Mouse (Mus musculus) erythroblast, adult 5-6 weeks (primary cell): ENCODE results near the gene Tnfrsf11a. TPM values are rescaled to one million over a fixed set of nuclear protein-coding genes. Genes with fewer than 3 reads are reported as not detected.

ENCODE experiments used
- ATAC-seq: replicated peaks from 2 replicates; pipeline ENCODE4 v1.8.0; 2016; ENCODE audit warnings: moderate number of reproducible peaks, mild to moderate bottlenecking, moderate TSS enrichment, inconsistent platforms; ENCODE audit not compliant: poor library complexity, low FRiP score, severe bottlenecking
- total RNA-seq, 2 experiments: library from RNA; stranded (forward) in 1 of 2; stranded (reverse) in 1 of 2; fragments of 150-400 nt in 1 of 2; fragments of 200-764, 138-1000 nt in 1 of 2; gene quantifications; 2 replicates each; pipeline versions ENCODE4 v1.2.3 to v1.2.4; 2015 to 2017; ENCODE audit warnings: low replicate concordance in 2 of 2

Tnfrsf11a gene
- total RNA-seq, 2 experiments from 2014 or later, result 0.34 TPM; not detected in 1

- ATAC-seq, result no peak
Measured at GRCm38 (mm10) chr1:105885101-105885500, 104.6 kb downstream of the Tnfrsf11a start.

- no peak for ATAC-seq
Measured at GRCm38 (mm10) chr1:105885575-105885974, 105.1 kb downstream of the Tnfrsf11a start.

GRCm38 (mm10) chr1:105886358-105886757, 105.8 kb downstream of the Tnfrsf11a start:
- ATAC-seq, result no peak

- no peak for ATAC-seq
Measured at GRCm38 (mm10) chr1:105891032-105891725, 110.7 kb downstream of the Tnfrsf11a start.

GRCm38 (mm10) chr1:105895019-105895418, 114.5 kb downstream of the Tnfrsf11a start:
- ATAC-seq, result no peak

Other genes with a start within 250 kb of the Tnfrsf11a start
- gene Pign, start 117.0 kb upstream of the Tnfrsf11a start, total RNA-seq (2015; ENCODE audit: low replicate concordance), result 5.9 and 8.5 TPM in 2 replicates
- gene Pign, start 117.0 kb upstream of the Tnfrsf11a start, total RNA-seq (2017; ENCODE audit: low replicate concordance), result 9.4 and 10.7 TPM in 2 replicates
- 28.1 and 35.1 TPM in 2 replicates for gene Relch, start 116.9 kb upstream of the Tnfrsf11a start, total RNA-seq (2015; ENCODE audit: low replicate concordance)
- gene Relch, start 116.9 kb upstream of the Tnfrsf11a start, total RNA-seq (2017; ENCODE audit: low replicate concordance), result 23.5 and 30.0 TPM in 2 replicates
- 4.2 and 15.7 TPM in 2 replicates for gene Zcchc2, start 209.7 kb downstream of the Tnfrsf11a start, total RNA-seq (2015; ENCODE audit: low replicate concordance)
- gene Zcchc2, start 209.7 kb downstream of the Tnfrsf11a start, total RNA-seq (2017; ENCODE audit: low replicate concordance), result 2.8 and 3.2 TPM in 2 replicates